Mouse (Mus musculus) CH12.LX (cell line): Measurements from ENCODE around the gene Ctnna3. TPM values are rescaled to one million over a fixed set of nuclear protein-coding genes. Genes with fewer than 3 reads are reported as not detected.
"Not testable (repeated sequence)": the region's sequence is repeated elsewhere in the genome, so short reads cannot be mapped to it uniquely, and the experiment has no call there.

Source experiments
- DNase-seq: peaks from one replicate; pipeline ENCODE4 v3.0.0-alpha.2; 2013; ENCODE audit errors: extremely low read depth
- H3K27ac ChIP-seq: 2 replicates; pipeline ENCODE4 v1.5.1; 2012; ENCODE audit warnings: low read depth, mild to moderate bottlenecking, control low read depth, moderate library complexity; ENCODE audit not compliant: insufficient read depth
- H3K27me3 ChIP-seq: replicated peaks from 2 replicates; pipeline ENCODE3; 2012; ENCODE audit warnings: inconsistent platforms
- H3K36me3 ChIP-seq, 2 experiments: replicated peaks in 1 of 2; 2 replicates each; pipeline versions ENCODE3 to v1.6.1; 2012; ENCODE audit warnings: inconsistent platforms in 1 of 2, low read length in 1 of 2, mild to moderate bottlenecking in 1 of 2, mixed read lengths in 1 of 2, moderate library complexity in 1 of 2; ENCODE audit not compliant: control insufficient read depth in 1 of 2, insufficient read depth in 1 of 2
- H3K4me1 ChIP-seq, 2 experiments: 2 replicates each; pipeline ENCODE4 v1.6.1; 2012; ENCODE audit warnings: inconsistent platforms in 1 of 2, moderate library complexity in 1 of 2; ENCODE audit not compliant: insufficient read depth in 2 of 2, control insufficient read depth in 1 of 2
- H3K4me2 ChIP-seq: 2 replicates; pipeline ENCODE4 v1.6.1; 2012; ENCODE audit warnings: low read depth, mild to moderate bottlenecking, control low read depth; ENCODE audit not compliant: poor library complexity, insufficient read depth, severe bottlenecking
- H3K4me3 ChIP-seq, 3 experiments: fragments of 150-350 bp in 1 of 3; sonication (generic) in 1 of 3; replicated peaks in 1 of 3; 2 replicates each; pipeline versions ENCODE3 to v1.5.1; 2011 to 2012; ENCODE audit warnings: low read depth in 2 of 3, low read length in 2 of 3, mild to moderate bottlenecking in 2 of 3, moderate library complexity in 2 of 3, control low read depth in 1 of 3, improper control_type of control experiment in 1 of 3, inconsistent platforms in 1 of 3, mixed read lengths in 1 of 3; ENCODE audit not compliant: poor library complexity in 1 of 3
- H3K79me2 ChIP-seq: replicated peaks from 2 replicates; pipeline ENCODE4 v1.6.1; 2012; ENCODE audit warnings: mild to moderate bottlenecking, moderate library complexity; ENCODE audit not compliant: control insufficient read depth, poor library complexity, insufficient read depth, severe bottlenecking; ENCODE audit errors: extremely low read depth
- H3K9ac ChIP-seq: 2 replicates; pipeline ENCODE4 v1.6.1; 2012; ENCODE audit warnings: low read depth, mild to moderate bottlenecking, control low read depth, moderate library complexity; ENCODE audit not compliant: insufficient read depth
- H3K9me3 ChIP-seq: replicated peaks from 2 replicates; pipeline ENCODE3; 2012; ENCODE audit warnings: low read length, inconsistent platforms, mixed read lengths
- CHD1 ChIP-seq: IDR thresholded peaks from 2 replicates; pipeline ENCODE4 v1.6.1; 2012; ENCODE audit warnings: low read depth, low read length, improper control_type of control experiment, inconsistent platforms
- CTCF ChIP-seq, 2 experiments: IDR thresholded peaks in 1 of 2; conservative IDR thresholded peaks in 1 of 2; 2 replicates each; pipeline ENCODE4 v1.5.1; 2011 to 2012; ENCODE audit warnings: low read depth in 2 of 2, low read length in 2 of 2, improper control_type of control experiment in 1 of 2, inconsistent platforms in 1 of 2, mild to moderate bottlenecking in 1 of 2, moderate library complexity in 1 of 2
- E2F4 ChIP-seq: IDR thresholded peaks from 2 replicates; pipeline ENCODE4 v1.6.1; 2011; ENCODE audit warnings: low read depth, low read length, improper control_type of control experiment; ENCODE audit not compliant: insufficient replicate concordance
- GABPA ChIP-seq: IDR thresholded peaks from 2 replicates; pipeline ENCODE4 v1.6.1; 2012; ENCODE audit warnings: low read depth, low read length, improper control_type of control experiment, inconsistent platforms; ENCODE audit not compliant: insufficient replicate concordance
- JUND ChIP-seq: conservative IDR thresholded peaks from 2 replicates; pipeline ENCODE4 v1.6.1; 2011; ENCODE audit warnings: low read depth, low read length, improper control_type of control experiment
- KAT2A ChIP-seq: IDR thresholded peaks from 2 replicates; pipeline ENCODE4 v1.6.1; 2012; ENCODE audit warnings: low read length, improper control_type of control experiment, inconsistent platforms; ENCODE audit not compliant: insufficient replicate concordance
- MAFK ChIP-seq: IDR thresholded peaks from 2 replicates; pipeline ENCODE4 v1.6.1; 2011; ENCODE audit warnings: low read length, improper control_type of control experiment; ENCODE audit not compliant: insufficient replicate concordance
- MEF2A ChIP-seq: IDR thresholded peaks from 2 replicates; pipeline ENCODE4 v1.6.1; 2014; ENCODE audit warnings: low read depth, mild to moderate bottlenecking, inconsistent platforms, low read length, improper control_type of control experiment, borderline replicate concordance
- MYC ChIP-seq: IDR thresholded peaks from 2 replicates; pipeline ENCODE4 v1.6.1; 2011; ENCODE audit warnings: low read depth, mild to moderate bottlenecking, improper control_type of control experiment, low read length
- POLR2AphosphoS2 ChIP-seq: IDR thresholded peaks from 2 replicates; pipeline ENCODE4 v1.6.1; 2011; ENCODE audit warnings: low read depth, low read length, improper control_type of control experiment
- RAD21 ChIP-seq: IDR thresholded peaks from 2 replicates; pipeline ENCODE4 v1.6.1; 2011; ENCODE audit warnings: low read depth, mild to moderate bottlenecking, low read length, improper control_type of control experiment, moderate library complexity
- RCOR1 ChIP-seq: conservative IDR thresholded peaks from 2 replicates; pipeline ENCODE4 v1.6.1; 2012; ENCODE audit warnings: low read depth, mild to moderate bottlenecking, inconsistent platforms, low read length, improper control_type of control experiment
- USF2 ChIP-seq: conservative IDR thresholded peaks from 2 replicates; pipeline ENCODE4 v1.6.1; 2011; ENCODE audit warnings: low read depth, low read length, improper control_type of control experiment
- ZC3H11A ChIP-seq: IDR thresholded peaks from 2 replicates; pipeline ENCODE4 v1.6.1; 2012; ENCODE audit warnings: low read depth, mild to moderate bottlenecking, inconsistent platforms, low read length, improper control_type of control experiment
- ZKSCAN1 ChIP-seq: IDR thresholded peaks from 2 replicates; pipeline ENCODE4 v1.6.1; 2012; ENCODE audit warnings: low read depth, inconsistent platforms, low read length, improper control_type of control experiment, borderline replicate concordance
- ZNF384 ChIP-seq: IDR thresholded peaks from 2 replicates; pipeline ENCODE4 v1.6.1; 2012; ENCODE audit warnings: low read depth, low read length, improper control_type of control experiment, inconsistent platforms
- dilution Hi-C: fragments of 300-500 bp; cut with MboI; formaldehyde crosslinking; loops from 2 replicates; pipeline ENCODE4 v1.14.3; 2020; ENCODE audit warnings: low sequenced_read_pairs; ENCODE audit not compliant: extremely low pct_unique_long_range_greater_than_20kb, extremely low pct_ligation_motif_present
- in situ Hi-C: fragments of 300-500 bp; cut with MboI; formaldehyde crosslinking; loops from 3 replicates; pipeline ENCODE4 v1.14.3; 2019; ENCODE audit warnings: low sequenced_read_pairs, low pct_ligation_motif_present, low pct_unique_long_range_greater_than_20kb, mixed read lengths
- polyA plus RNA-seq: library from polyadenylated mRNA; unstranded; fragments of >175 nt; gene quantifications from 2 replicates; pipeline ENCODE4 v1.2.1, GENCODE M21; 2012; ENCODE audit warnings: low read depth; ENCODE audit not compliant: insufficient read length
- total RNA-seq, 2 experiments: library from RNA; depleted of rRNA; stranded (reverse); fragments of 300-350 nt in 1 of 2; fragments of >200 nt in 1 of 2; gene quantifications; 2 replicates each; pipeline ENCODE4 v1.2.3; 2012 to 2014

Ctnna3 gene
- total and polyA plus RNA-seq, 3 experiments, result 0.09 TPM; not detected in 2

GRCm38 (mm10) chr10:64736616-64737015, 1306.7 kb downstream of the Ctnna3 start:
- DNase-seq, result no peak

GRCm38 (mm10) chr10:64741721-64742120, 1311.8 kb downstream of the Ctnna3 start:
- in situ Hi-C loops, H3K4me1 ChIP-seq, DNase-seq, H3K27ac ChIP-seq, H3K4me2 ChIP-seq, H3K79me2 ChIP-seq, dilution Hi-C loops, H3K36me3 ChIP-seq, H3K27me3 ChIP-seq, H3K9ac ChIP-seq, H3K4me3 ChIP-seq, H3K9me3 ChIP-seq: not testable (repeated sequence)

More at GRCm38 (mm10) chr10:64736616-64737015, 1306.7 kb downstream of the Ctnna3 start:
- Histone ChIP-seq H3K4me2 (no peak overlapping the region), H3K27me3 (no peaks in the 10 kb centered on the region), H3K36me3 (no peaks in the 10 kb centered on the region), H3K4me3 (no peak overlapping the region), H3K79me2 (no peaks in the 10 kb centered on the region), H3K27ac (no peak overlapping the region), H3K4me1 (no peaks in the 10 kb centered on the region), H3K9me3 (peaks cover 12% of the 10 kb centered on the region), H3K9ac (no peak overlapping the region)
- TF ChIP-seq RCOR1, result no peak
- TF ChIP-seq MEF2A, result no peak
- TF ChIP-seq ZC3H11A, result no peak
- TF ChIP-seq JUND, result no peak
- TF ChIP-seq KAT2A, result no peak
- no peak for TF ChIP-seq MYC
- no peak for TF ChIP-seq MAFK
- TF ChIP-seq CTCF (conservative IDR thresholded peaks at IDR 0.05 in 1 of 2, IDR thresholded peaks at IDR 0.05 in 1 of 2; ENCODE audit: low read depth in 2 of 2, low read length in 2 of 2), result no peak
- no peak for TF ChIP-seq E2F4
- TF ChIP-seq CHD1, result no peak
- TF ChIP-seq GABPA, result no peak
- TF ChIP-seq POLR2AphosphoS2, result no peak
- no peak for TF ChIP-seq ZKSCAN1
- TF ChIP-seq USF2, result no peak
- no peak for TF ChIP-seq ZNF384
- no peak for TF ChIP-seq RAD21
- dilution Hi-C loops, result no loop called here
- in situ Hi-C loops, result no loop called here

DNA sequence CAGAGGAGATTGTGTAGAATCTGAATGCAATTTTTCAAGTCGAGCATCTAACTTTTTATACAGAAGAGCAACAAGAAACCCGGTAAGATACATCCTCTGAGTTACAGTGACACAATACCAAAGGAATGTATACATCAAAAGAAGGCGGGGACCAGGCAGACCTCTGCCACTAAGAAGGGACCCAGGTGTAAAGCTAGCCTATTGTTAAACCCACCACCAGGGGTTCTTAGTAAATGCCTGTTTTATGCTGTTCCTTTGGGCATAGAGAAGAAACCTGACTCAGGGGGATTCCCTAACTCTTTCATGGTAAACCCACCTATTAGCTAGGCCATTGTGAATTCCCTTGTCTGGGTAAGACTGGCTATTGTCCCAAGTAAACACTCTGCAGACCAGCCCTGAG, 1314.2 kb downstream of the Ctnna3 start:
- H3K36me3 ChIP-seq, dilution Hi-C loops, in situ Hi-C loops, H3K4me1 ChIP-seq, DNase-seq, H3K4me3 ChIP-seq, H3K9ac ChIP-seq, H3K9me3 ChIP-seq, H3K27me3 ChIP-seq, H3K79me2 ChIP-seq, H3K4me2 ChIP-seq, H3K27ac ChIP-seq: not testable (repeated sequence)
